Mouse (Mus musculus): Measurements from ENCODE around the gene Pde7b.

DNA sequence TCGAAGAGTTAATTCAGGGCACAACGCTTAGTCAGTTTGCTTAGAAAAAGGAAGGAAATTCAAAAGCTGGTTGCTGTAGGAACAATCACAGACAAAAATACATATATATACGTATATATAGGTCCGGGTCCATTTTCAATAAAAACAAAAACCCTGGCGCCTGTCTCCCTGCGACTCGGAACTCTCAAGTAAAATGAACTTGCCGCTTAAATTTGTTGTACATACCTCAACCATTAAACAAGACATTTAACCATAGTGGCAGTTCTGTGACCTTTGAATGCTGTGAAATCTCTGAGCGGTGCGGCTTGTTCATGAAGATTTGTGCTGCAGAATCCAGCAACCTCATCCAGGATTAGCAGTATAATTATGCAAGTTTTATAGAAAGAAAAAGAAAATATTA is 427 bp downstream of the Pde7b start:
- TF ChIP-seq CTCF (IDR thresholded peaks at IDR 0.05; ENCODE audit: control insufficient read depth, insufficient read depth, insufficient replicate concordance, low read depth, low read length) (no peak), POLR2A (IDR thresholded peaks at IDR 0.05; ENCODE audit: control insufficient read depth, low read depth, low read length) (no peak)
